Mouse (Mus musculus) ES-E14 (cell line): ENCODE results near the gene Mtfp1.
A peak's percentile ranks its signal among the peaks of the same experiment; 100 is the strongest.

Experiments
- CHD2 ChIP-seq: IDR thresholded peaks from 2 replicates; pipeline ENCODE4 v1.6.1; 2014; ENCODE audit warnings: mild to moderate bottlenecking, low read depth, low read length, inconsistent platforms
- HCFC1 ChIP-seq: IDR thresholded peaks from 2 replicates; pipeline ENCODE4 v1.6.1; 2012; ENCODE audit warnings: low read length, inconsistent platforms, borderline replicate concordance; ENCODE audit not compliant: insufficient read depth
- MAFK ChIP-seq: IDR thresholded peaks from 2 replicates; pipeline ENCODE4 v1.6.1; 2014; ENCODE audit warnings: mild to moderate bottlenecking, low read depth, low read length, inconsistent platforms; ENCODE audit not compliant: insufficient read depth
- ZC3H11A ChIP-seq: IDR thresholded peaks from 2 replicates; pipeline ENCODE4 v1.6.1; 2012; ENCODE audit warnings: low read depth, mild to moderate bottlenecking, inconsistent platforms, low read length, borderline replicate concordance
- ZNF384 ChIP-seq: IDR thresholded peaks from 2 replicates; pipeline ENCODE4 v1.6.1; 2012; ENCODE audit warnings: low read depth, low read length, inconsistent platforms

DNA sequence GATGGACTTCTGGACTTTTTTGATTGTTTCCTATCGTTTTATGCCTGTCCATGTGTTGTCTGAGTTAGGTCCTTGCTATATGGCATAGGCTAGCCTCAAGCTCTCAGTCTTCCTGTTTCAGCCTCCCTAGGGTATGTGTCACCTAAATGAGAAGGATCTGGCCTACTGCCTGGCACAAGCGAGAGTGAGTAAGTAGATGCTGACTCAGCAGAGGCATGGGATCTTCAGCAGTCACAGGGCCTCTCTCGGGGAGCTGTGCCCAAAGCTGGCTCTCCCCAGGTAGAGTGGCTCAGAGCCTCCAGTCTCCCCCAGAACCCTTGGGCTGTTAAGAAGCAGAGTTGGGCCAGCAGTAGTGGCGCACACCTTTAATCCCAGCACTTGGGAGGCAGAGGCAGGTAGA lies 47.1 kb upstream of the Mtfp1 start:
- TF ChIP-seq HCFC1 (no peak), ZNF384 (no peak), CHD2 (no peak), ZC3H11A (no peak), MAFK (peak; percentile 67)
